Mouse (Mus musculus): ENCODE results near the gene Snrnp35. TPM values are rescaled to one million over a fixed set of nuclear protein-coding genes. Genes with fewer than 3 reads are reported as not detected.

Snrnp35 gene
- polyA plus RNA-seq, 1 experiment from 2014 or later, result 26.8 TPM

GRCm38 (mm10) chr5:124515789-124516188, 32.9 kb downstream of the Snrnp35 start:
- DNase-seq (ENCODE audit: low spot score), result no peak
- H3K4me1 ChIP-seq, result peaks cover 6% of the 10 kb centered on the region; the same call in 1 of the 2 replicates
- H3K36me3 ChIP-seq, result peaks cover 83% of the 10 kb centered on the region
- H3K4me3 ChIP-seq, result no peak overlapping the region
- WGBS, result 79% methylated on average over 5 of the region's 5 CpGs
- H3K27ac ChIP-seq, result no peak overlapping the region
- H3K27me3 ChIP-seq (ENCODE audit: insufficient read depth, poor library complexity, severe bottlenecking), result no peaks in the 10 kb centered on the region
- no peaks in the 10 kb centered on the region for H3K9me3 ChIP-seq

DNA sequence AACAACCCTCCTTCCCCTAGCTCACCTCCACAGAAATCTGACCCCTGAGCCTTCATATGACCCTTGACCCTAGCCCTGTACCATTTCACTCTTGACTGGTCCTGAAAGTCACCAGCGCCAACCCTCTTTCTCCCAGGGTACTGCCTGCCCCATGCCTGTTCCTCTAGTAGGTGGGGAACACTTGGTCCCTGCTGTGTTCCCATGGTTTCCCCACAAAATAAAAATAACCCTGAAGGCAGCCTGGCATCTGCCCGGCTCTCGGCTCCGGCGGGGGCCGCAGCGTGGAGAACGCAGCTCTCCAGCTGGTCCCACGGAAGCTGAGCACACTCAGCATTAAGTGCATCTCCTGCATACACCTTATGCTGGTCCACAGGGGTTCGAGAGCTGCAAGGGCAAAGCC, 35.7 kb downstream of the Snrnp35 start:
- WGBS, result 87% methylated on average over 10 of the region's 10 CpGs
- DNase-seq (ENCODE audit: low spot score), result no peak
- H3K27ac ChIP-seq, result no peak overlapping the region
- no peaks in the 10 kb centered on the region for H3K9me3 ChIP-seq
- H3K4me3 ChIP-seq, result no peak overlapping the region
- no peaks in the 10 kb centered on the region for H3K4me1 ChIP-seq
- H3K36me3 ChIP-seq, result peaks cover 74% of the 10 kb centered on the region
- no peaks in the 10 kb centered on the region for H3K27me3 ChIP-seq (ENCODE audit: insufficient read depth, poor library complexity, severe bottlenecking)

GRCm38 (mm10) chr5:124521588-124521987, 38.7 kb downstream of the Snrnp35 start:
- no peak for DNase-seq (ENCODE audit: low spot score)
- Histone ChIP-seq H3K36me3 (peaks cover 75% of the 10 kb centered on the region), H3K4me1 (0 out of 2 replicates have a peak, but pooled peaks cover 4% of the 10 kb centered on the region), H3K4me3 (no peak overlapping the region), H3K27ac (no peak overlapping the region), H3K9me3 (no peaks in the 10 kb centered on the region), H3K27me3 (ENCODE audit: insufficient read depth, poor library complexity, severe bottlenecking) (no peaks in the 10 kb centered on the region)
- 81% methylated on average over 4 of the region's 4 CpGs for WGBS

GRCm38 (mm10) chr5:124523032-124523431, 40.1 kb downstream of the Snrnp35 start:
- Histone ChIP-seq H3K36me3 (peaks cover 70% of the 10 kb centered on the region), H3K27me3 (ENCODE audit: insufficient read depth, poor library complexity, severe bottlenecking) (no peaks in the 10 kb centered on the region), H3K4me1 (peaks cover 5% of the 10 kb centered on the region; the same call in 1 of the 2 replicates), H3K4me3 (no peak overlapping the region), H3K9me3 (no peaks in the 10 kb centered on the region), H3K27ac (no peak overlapping the region)
- no peak for DNase-seq (ENCODE audit: low spot score)
- WGBS, result 94% methylated on average over 8 of the region's 8 CpGs

- H3K27ac ChIP-seq, result no peak overlapping the region
- peaks cover 23% of the 10 kb centered on the region for H3K4me1 ChIP-seq
- WGBS, result 84% methylated on average over 5 of the region's 5 CpGs
- DNase-seq (ENCODE audit: low spot score), result no peak
- H3K4me3 ChIP-seq, result no peak overlapping the region
- H3K9me3 ChIP-seq, result no peaks in the 10 kb centered on the region
- H3K27me3 ChIP-seq (ENCODE audit: insufficient read depth, poor library complexity, severe bottlenecking), result no peaks in the 10 kb centered on the region
- H3K36me3 ChIP-seq, result peaks cover 57% of the 10 kb centered on the region
Observed at GRCm38 (mm10) chr5:124524943-124525342, 42.0 kb downstream of the Snrnp35 start.

- WGBS, result 80% methylated on average over 4 of the region's 4 CpGs
- Histone ChIP-seq H3K9me3 (no peaks in the 10 kb centered on the region), H3K36me3 (peaks cover 34% of the 10 kb centered on the region), H3K4me3 (peak overlapping the region; percentile 89), H3K27me3 (ENCODE audit: insufficient read depth, poor library complexity, severe bottlenecking) (no peaks in the 10 kb centered on the region), H3K4me1 (peaks cover 48% of the 10 kb centered on the region), H3K27ac (peak overlapping the region; percentile 95)
- DNase-seq (ENCODE audit: low spot score), result no peak
Observed at GRCm38 (mm10) chr5:124528351-124528750, 45.4 kb downstream of the Snrnp35 start.

DNA sequence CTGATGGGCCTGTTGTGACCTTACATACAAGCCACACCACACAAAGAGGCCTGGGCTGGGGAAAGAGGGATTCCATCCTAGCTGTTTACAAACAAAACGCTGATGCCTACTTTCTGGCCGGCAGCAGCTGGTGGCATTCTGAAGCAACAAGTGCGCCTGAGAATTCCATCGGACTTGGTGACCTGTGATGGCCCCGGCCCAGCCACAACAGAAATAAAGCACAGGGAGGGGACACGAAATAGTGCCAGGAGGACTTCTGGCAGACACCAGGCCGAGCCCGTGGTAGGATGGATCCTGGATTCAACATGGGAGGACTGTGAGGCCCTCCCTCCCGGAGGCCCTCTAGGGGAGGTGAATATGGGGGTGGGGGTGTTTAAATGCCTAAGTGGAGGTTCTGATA, 45.9 kb downstream of the Snrnp35 start:
- Histone ChIP-seq H3K4me3 (peak overlapping the region; percentile 89), H3K9me3 (no peaks in the 10 kb centered on the region), H3K36me3 (peaks cover 29% of the 10 kb centered on the region), H3K27ac (peak overlapping the region; percentile 95), H3K27me3 (ENCODE audit: insufficient read depth, poor library complexity, severe bottlenecking) (no peaks in the 10 kb centered on the region), H3K4me1 (peaks cover 48% of the 10 kb centered on the region)
- 47% methylated on average over 9 of the region's 9 CpGs for WGBS
- no peak for DNase-seq (ENCODE audit: low spot score)

DNA sequence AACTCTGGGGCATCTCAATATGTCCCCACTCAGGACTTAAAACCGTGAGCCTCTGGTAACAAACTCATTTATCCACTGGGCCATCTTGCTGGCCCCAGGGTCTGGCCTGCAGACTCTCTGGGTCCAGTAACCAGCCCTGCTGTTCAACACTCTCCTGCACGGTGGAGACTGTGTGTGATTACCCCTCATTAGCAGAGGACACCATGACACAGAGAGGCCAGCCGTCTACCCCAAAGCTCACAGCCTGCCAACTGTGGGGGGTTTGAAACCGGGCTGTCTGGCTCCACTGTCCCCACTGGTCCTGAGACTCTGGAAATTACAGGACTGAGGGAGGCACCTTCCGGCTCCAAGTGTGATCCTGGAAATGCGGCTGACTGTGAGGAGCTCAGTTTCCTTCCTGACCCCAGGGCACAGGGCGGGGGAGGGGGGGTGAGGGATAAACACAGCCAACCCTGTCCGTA, 46.3 kb downstream of the Snrnp35 start:
- Histone ChIP-seq H3K27me3 (ENCODE audit: insufficient read depth, poor library complexity, severe bottlenecking) (no peaks in the 10 kb centered on the region), H3K4me1 (peaks cover 48% of the 10 kb centered on the region), H3K9me3 (no peaks in the 10 kb centered on the region), H3K36me3 (peaks cover 25% of the 10 kb centered on the region), H3K4me3 (peak overlapping the region; percentile 89), H3K27ac (peak overlapping the region; percentile 95)
- DNase-seq (ENCODE audit: low spot score), result no peak
- WGBS, result 24% methylated on average over 8 of the region's 8 CpGs

GRCm38 (mm10) chr5:124529697-124530096, 46.8 kb downstream of the Snrnp35 start:
- DNase-seq (ENCODE audit: low spot score), result no peak
- Histone ChIP-seq H3K36me3 (peaks cover 20% of the 10 kb centered on the region), H3K9me3 (no peaks in the 10 kb centered on the region), H3K4me1 (peaks cover 48% of the 10 kb centered on the region), H3K27me3 (ENCODE audit: insufficient read depth, poor library complexity, severe bottlenecking) (no peaks in the 10 kb centered on the region), H3K27ac (peak overlapping the region; percentile 95), H3K4me3 (peak overlapping the region; percentile 89)
- 48% methylated on average over 8 of the region's 8 CpGs for WGBS

DNA sequence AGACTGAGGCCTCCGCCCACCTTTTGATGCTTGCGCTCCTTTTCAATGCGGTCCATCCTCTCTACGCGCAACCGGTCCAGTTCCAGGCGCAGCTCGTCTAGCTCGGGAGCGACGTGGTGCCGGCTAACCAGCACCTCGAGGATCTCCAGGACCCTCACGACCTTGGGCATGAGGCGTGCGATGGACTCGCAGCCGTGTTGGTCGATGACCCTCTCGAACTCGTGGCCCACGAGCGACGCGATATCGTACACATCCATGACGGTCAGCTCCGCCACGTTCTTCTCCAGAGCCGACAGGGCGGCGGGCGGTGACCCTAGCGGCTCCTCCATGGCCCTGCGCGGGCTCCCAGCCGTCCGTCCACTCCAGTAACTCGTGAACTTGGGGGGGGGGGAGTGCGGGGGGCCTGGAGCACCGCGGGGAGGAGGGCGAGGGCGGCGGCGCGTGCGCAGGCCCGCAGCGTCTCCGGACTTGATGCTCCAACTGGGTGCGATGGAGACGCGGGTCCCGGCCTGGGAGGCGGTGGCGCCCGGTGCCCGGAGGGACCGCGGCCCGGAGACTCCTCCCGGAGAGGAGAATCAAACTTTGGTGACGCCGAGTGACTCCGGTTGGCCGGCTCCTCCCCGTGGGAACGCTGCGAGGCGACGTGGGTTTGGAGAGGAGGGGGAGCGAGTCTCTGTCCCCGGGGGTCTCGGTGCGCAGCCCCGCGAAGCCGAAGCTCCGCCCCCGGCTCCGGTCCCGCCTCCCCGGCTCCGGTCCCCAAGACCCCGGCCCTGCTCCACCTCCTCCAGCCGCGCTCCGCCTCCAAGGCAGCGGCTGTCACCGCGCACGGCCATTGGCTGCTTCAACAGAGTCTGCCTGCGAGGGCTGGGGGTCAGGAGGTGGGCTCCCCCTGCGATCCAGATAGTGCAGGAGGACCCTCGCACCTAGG, 48.0 kb downstream of the Snrnp35 start, which contains the start of gene Rilpl1:
TSS of gene Rilpl1 (minus strand) at position 737 of the 928 bp plus-strand sequence.
- DNase-seq (ENCODE audit: low spot score), result peak; percentile 92
- H3K27ac ChIP-seq, result peak within 1 kb of the TSS; percentile 95
- under 1% methylated on average over 95 of the region's 96 CpGs for WGBS
- H3K27me3 ChIP-seq (ENCODE audit: insufficient read depth, poor library complexity, severe bottlenecking), result no peaks in the 10 kb centered on the region
- peak within 1 kb of the TSS; percentile 89 for H3K4me3 ChIP-seq
- peaks cover 48% of the 10 kb centered on the region for H3K4me1 ChIP-seq
- no peaks in the 10 kb centered on the region for H3K9me3 ChIP-seq
- H3K36me3 ChIP-seq, result peaks cover 10% of the 10 kb centered on the region

DNA sequence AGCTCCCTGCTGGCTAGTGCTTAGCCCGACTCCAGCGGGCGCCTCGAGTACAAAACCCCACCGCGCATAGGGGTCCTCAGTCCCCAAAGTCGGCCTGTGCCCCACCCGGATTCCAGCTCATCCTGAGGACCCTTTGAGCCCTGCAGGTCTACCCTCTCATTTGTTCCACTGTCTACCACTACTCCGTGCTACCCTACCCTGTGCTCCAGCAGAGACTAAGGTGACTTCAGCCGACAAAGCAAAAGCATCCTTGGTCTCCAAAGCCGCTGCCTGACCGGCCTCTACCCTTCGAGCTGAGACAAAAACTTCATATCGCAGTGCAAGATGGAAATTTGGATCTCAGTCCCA, 48.6 kb downstream of the Snrnp35 start:
- H3K9me3 ChIP-seq, result no peaks in the 10 kb centered on the region
- peak overlapping the region; percentile 89 for H3K4me3 ChIP-seq
- WGBS, result 13% methylated on average over 14 of the region's 14 CpGs
- no peaks in the 10 kb centered on the region for H3K27me3 ChIP-seq (ENCODE audit: insufficient read depth, poor library complexity, severe bottlenecking)
- H3K27ac ChIP-seq, result peak overlapping the region; percentile 95
- peaks cover 4% of the 10 kb centered on the region for H3K36me3 ChIP-seq
- DNase-seq (ENCODE audit: low spot score), result no peak
- H3K4me1 ChIP-seq, result peaks cover 45% of the 10 kb centered on the region

DNA sequence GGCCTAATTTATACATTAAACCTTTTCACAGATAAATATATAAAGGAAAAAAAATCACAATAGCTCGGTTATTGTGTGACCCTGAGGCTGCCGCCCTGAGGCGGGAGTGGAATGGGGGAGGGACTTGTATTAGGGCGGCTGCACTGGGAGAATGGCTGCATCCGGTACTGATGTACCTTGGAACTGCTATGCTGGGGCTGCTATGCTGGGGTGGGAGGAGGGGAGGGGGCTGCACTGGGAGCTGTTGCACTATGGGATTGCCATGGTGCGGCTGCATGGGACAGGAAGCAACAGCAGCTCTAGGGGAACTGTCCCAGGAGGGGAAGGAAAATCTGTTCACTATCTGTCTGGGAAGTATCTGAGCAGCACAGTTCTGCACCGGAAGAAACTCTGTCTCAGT, 49.5 kb downstream of the Snrnp35 start:
- peaks cover 52% of the 10 kb centered on the region for H3K4me1 ChIP-seq
- H3K4me3 ChIP-seq, result no peak overlapping the region
- H3K36me3 ChIP-seq, result no peaks in the 10 kb centered on the region
- H3K9me3 ChIP-seq, result no peaks in the 10 kb centered on the region
- WGBS, result 33% methylated on average over 7 of the region's 7 CpGs
- H3K27me3 ChIP-seq (ENCODE audit: insufficient read depth, poor library complexity, severe bottlenecking), result no peaks in the 10 kb centered on the region
- DNase-seq (ENCODE audit: low spot score), result no peak
- H3K27ac ChIP-seq, result peak overlapping the region; percentile 95; the same call in 1 of the 2 replicates

- no peak for DNase-seq (ENCODE audit: low spot score)
- H3K4me3 ChIP-seq, result no peak overlapping the region
- H3K36me3 ChIP-seq, result no peaks in the 10 kb centered on the region
- no peak overlapping the region for H3K27ac ChIP-seq
- no peaks in the 10 kb centered on the region for H3K9me3 ChIP-seq
- H3K27me3 ChIP-seq (ENCODE audit: insufficient read depth, poor library complexity, severe bottlenecking), result no peaks in the 10 kb centered on the region
- peaks cover 33% of the 10 kb centered on the region for H3K4me1 ChIP-seq
- WGBS, result 44% methylated on average over 5 of the region's 5 CpGs
Observed at GRCm38 (mm10) chr5:124535016-124535415, 52.1 kb downstream of the Snrnp35 start.

Data from heart, embryonic 10.5 days (tissue).